ENCODE assay signal across 8 mouse cellular contexts in the genomic region with DNA sequence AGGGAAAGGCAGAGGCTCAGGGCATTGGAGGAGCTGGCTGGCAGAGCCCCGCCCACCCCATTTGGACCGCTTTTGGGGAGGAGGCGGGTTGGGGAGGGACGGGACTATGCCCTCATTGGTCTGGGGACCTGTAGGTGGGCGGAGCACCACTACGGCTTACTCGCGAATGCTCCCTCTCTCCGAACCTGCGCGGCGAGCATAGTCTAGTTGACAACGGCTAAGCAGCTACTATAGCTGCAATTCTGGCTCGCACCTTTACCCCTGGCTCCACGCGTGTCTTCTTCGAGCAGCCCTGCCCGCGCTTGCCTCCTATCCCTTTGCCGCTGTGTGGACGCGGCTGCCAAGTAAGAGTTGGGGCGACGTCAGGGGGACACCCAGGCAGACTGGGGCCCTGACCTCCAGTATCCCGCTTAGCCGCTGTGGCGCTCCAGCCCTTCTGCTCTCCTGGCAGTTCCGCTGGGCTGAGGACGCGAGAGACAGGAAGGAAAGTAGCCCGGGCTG. TPM values are rescaled to one million over a fixed set of nuclear protein-coding genes. Genes with fewer than 3 reads are reported as not detected.
DNase-seq lines count a peak whose midpoint lies in the region; ATAC-seq lines count a peak whose summit lies in the region.

No protein-coding gene starts in this region.

- H3K9ac ChIP-seq in midbrain, embryonic 12.5 days (replicated peaks) = peak overlapping the region; percentile 44

- peaks cover 97% of the 10 kb centered on the region for H3K27me3 ChIP-seq in embryonic facial prominence, embryonic 10.5 days (replicated peaks; ENCODE audit: low read depth, poor library complexity, severe bottlenecking)
- peaks cover 100% of the 10 kb centered on the region for H3K27me3 ChIP-seq in limb, embryonic 10.5 days (ENCODE audit: low read depth, poor library complexity, severe bottlenecking)
- H3K27me3 ChIP-seq in midbrain, embryonic 12.5 days = peaks cover 68% of the 10 kb centered on the region

- peak; percentile 97 for ATAC-seq in midbrain, embryonic 12.5 days (ENCODE audit: low FRiP score, low read depth)

- peak; percentile 91 for DNase-seq in adrenal gland, postnatal 14 days
- DNase-seq in embryonic facial prominence, embryonic 10.5 days (ENCODE audit: low spot score) = peak; percentile 89
- DNase-seq in heart, adult 18-20 months = peak; percentile 82 to 94
- peak; percentile 84 for DNase-seq in kidney, adult 18-20 months
- DNase-seq in limb, embryonic 10.5 days (ENCODE audit: low spot score) = peak; percentile 79
- DNase-seq in spleen, adult 12 weeks (ENCODE audit: low spot score) = peak; percentile 17
- no peak for DNase-seq in MN1 (ENCODE audit: low spot score)

- H3K4me1 ChIP-seq in embryonic facial prominence, embryonic 10.5 days = peaks cover 15% of the 10 kb centered on the region
- peaks cover 14% of the 10 kb centered on the region for H3K4me1 ChIP-seq in limb, embryonic 10.5 days
- H3K4me1 ChIP-seq in midbrain, embryonic 12.5 days = no peaks in the 10 kb centered on the region

- no peaks in the 10 kb centered on the region for H3K36me3 ChIP-seq in embryonic facial prominence, embryonic 10.5 days (replicated peaks)
- H3K36me3 ChIP-seq in limb, embryonic 10.5 days = no peaks in the 10 kb centered on the region
- H3K36me3 ChIP-seq in midbrain, embryonic 12.5 days = no peaks in the 10 kb centered on the region

- peak overlapping the region; percentile 73 for H3K4me2 ChIP-seq in midbrain, embryonic 12.5 days (replicated peaks)

- H3K9me3 ChIP-seq in embryonic facial prominence, embryonic 10.5 days = no peaks in the 10 kb centered on the region
- H3K9me3 ChIP-seq in limb, embryonic 10.5 days (replicated peaks) = no peaks in the 10 kb centered on the region
- no peaks in the 10 kb centered on the region for H3K9me3 ChIP-seq in midbrain, embryonic 12.5 days

- H3K27ac ChIP-seq in embryonic facial prominence, embryonic 10.5 days (replicated peaks) = peak overlapping the region; percentile 7
- H3K27ac ChIP-seq in limb, embryonic 10.5 days = peak overlapping the region; percentile 50; the same call in 1 of the 2 replicates
- no peak overlapping the region for H3K27ac ChIP-seq in midbrain, embryonic 12.5 days (replicated peaks)

- 20% methylated on average over 31 of the region's 31 CpGs for WGBS in embryonic facial prominence, embryonic 10.5 days
- WGBS in limb, embryonic 10.5 days = 14% methylated on average over 28 of the region's 31 CpGs
- 20% methylated on average over 31 of the region's 31 CpGs for WGBS in midbrain, embryonic 12.5 days

- peak overlapping the region; percentile 62 for H3K4me3 ChIP-seq in embryonic facial prominence, embryonic 10.5 days
- H3K4me3 ChIP-seq in limb, embryonic 10.5 days = peak overlapping the region; percentile 57
- peak overlapping the region; percentile 45 for H3K4me3 ChIP-seq in midbrain, embryonic 12.5 days

RNA-seq across cellular contexts. Expression of a gene that starts 39.5 kb away (rescaled TPM):
- total RNA-seq in adrenal gland, postnatal 14 days (2021) = 31.1 and 32.3 TPM in 2 replicates
- 11.4 and 13.5 TPM in 2 replicates for polyA plus RNA-seq in embryonic facial prominence, embryonic 10.5 days (2016; fragmentation: Nextera tagmentation; extraction: Ambion mirVana)
- 10 to 100 TPM; 28.1 to 30.4 TPM for total RNA-seq in heart, adult 18-20 months (2021)
- polyA plus RNA-seq in limb, embryonic 10.5 days (2016; fragmentation: Nextera tagmentation; extraction: Ambion mirVana) = 8.7 and 9.5 TPM in 2 replicates
- polyA plus RNA-seq in midbrain, embryonic 12.5 days (2016; fragmentation: Nextera tagmentation; extraction: Ambion mirVana) = 11.6 and 12.7 TPM in 2 replicates
